Mouse (Mus musculus): Measurements from ENCODE around the gene Cacna2d3. TPM values are rescaled to one million over a fixed set of nuclear protein-coding genes. Genes with fewer than 3 reads are reported as not detected.

The Cacna2d3 gene
- total and polyA plus RNA-seq, 3 experiments, result 0.61 to 0.78 (median 0.70) TPM

DNA sequence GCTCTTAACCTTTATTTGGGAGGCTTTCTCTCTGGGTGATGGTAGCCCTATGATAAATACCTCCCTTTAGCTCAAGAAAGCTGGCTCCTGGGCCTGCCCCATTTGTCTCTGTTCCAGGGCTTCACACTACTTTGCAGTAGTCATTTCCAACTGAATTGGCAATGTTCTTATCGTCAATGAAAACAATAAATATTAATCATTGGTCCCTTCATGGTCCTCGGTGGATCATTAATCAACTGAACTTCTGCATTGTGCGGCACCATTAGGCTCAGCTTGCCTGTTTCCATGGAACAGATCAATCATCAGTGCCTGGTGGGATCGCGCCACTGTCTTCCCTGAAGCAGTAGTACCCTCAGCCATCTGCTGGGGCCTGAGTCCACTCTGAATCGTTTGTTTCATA is 850.7 kb downstream of the Cacna2d3 start:
- intact Hi-C loops (cut with DNase I), result no loop called here

DNA sequence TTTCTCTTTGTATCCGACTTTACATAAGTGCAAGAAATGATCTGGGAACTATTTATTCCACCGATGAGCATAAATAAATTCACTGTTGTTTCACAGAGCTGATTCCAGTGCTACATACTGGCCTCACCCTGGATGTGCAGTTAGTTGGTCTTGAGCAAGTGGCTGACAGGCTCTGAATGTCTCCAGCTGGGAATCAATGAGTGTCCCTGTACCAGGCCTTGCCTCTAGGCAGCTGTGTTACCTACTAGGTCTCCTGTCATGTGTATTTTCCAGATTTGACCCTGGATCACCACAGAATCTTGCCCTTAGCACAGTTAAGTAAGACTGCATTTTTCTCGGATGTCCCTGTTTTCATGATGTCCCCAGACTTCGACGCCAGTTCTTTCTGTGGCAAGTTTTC is 851.3 kb downstream of the Cacna2d3 start:
- H3K27ac ChIP-seq, result no peak overlapping the region
- no peak for DNase-seq
- H3K9ac ChIP-seq (ENCODE audit: low read depth, low read length), result no peak overlapping the region
- no peaks in the 10 kb centered on the region for H3K79me2 ChIP-seq (replicated peaks; ENCODE audit: control insufficient read depth, insufficient read depth, low read length)
- WGBS, result 82% methylated on average over 5 of the region's 5 CpGs
- no peaks in the 10 kb centered on the region for H3K4me1 ChIP-seq (ENCODE audit: control insufficient read depth, insufficient read depth, low read length)
- intact Hi-C loops (cut with DNase I), result no loop called here
- H3K36me3 ChIP-seq (ENCODE audit: control insufficient read depth, insufficient read depth, low read length), result no peaks in the 10 kb centered on the region
- H3K27me3 ChIP-seq (ENCODE audit: control insufficient read depth, insufficient read depth, low read length), result no peaks in the 10 kb centered on the region
- no peak overlapping the region for H3K4me3 ChIP-seq
- TF ChIP-seq EP300 (IDR thresholded peaks at IDR 0.05; ENCODE audit: insufficient read depth, low read depth, low read length) (no peak), CTCF (IDR thresholded peaks at IDR 0.05) (no peak), POLR2A (IDR thresholded peaks at IDR 0.05; ENCODE audit: insufficient read depth, low read depth, low read length) (no peak)

More for the DNA sequence above, 850.7 kb downstream of the Cacna2d3 start:
- 81% methylated on average over 6 of the region's 6 CpGs for WGBS
- Histone ChIP-seq H3K9ac (ENCODE audit: low read depth, low read length) (no peak overlapping the region), H3K27ac (no peak overlapping the region), H3K4me1 (ENCODE audit: control insufficient read depth, insufficient read depth, low read length) (no peaks in the 10 kb centered on the region), H3K27me3 (ENCODE audit: control insufficient read depth, insufficient read depth, low read length) (no peaks in the 10 kb centered on the region), H3K4me3 (no peak overlapping the region), H3K36me3 (ENCODE audit: control insufficient read depth, insufficient read depth, low read length) (no peaks in the 10 kb centered on the region), H3K79me2 (replicated peaks; ENCODE audit: control insufficient read depth, insufficient read depth, low read length) (no peaks in the 10 kb centered on the region)
- TF ChIP-seq EP300 (IDR thresholded peaks at IDR 0.05; ENCODE audit: insufficient read depth, low read depth, low read length) (no peak), POLR2A (IDR thresholded peaks at IDR 0.05; ENCODE audit: insufficient read depth, low read depth, low read length) (no peak), CTCF (IDR thresholded peaks at IDR 0.05) (no peak)
- no peak for DNase-seq

DNA sequence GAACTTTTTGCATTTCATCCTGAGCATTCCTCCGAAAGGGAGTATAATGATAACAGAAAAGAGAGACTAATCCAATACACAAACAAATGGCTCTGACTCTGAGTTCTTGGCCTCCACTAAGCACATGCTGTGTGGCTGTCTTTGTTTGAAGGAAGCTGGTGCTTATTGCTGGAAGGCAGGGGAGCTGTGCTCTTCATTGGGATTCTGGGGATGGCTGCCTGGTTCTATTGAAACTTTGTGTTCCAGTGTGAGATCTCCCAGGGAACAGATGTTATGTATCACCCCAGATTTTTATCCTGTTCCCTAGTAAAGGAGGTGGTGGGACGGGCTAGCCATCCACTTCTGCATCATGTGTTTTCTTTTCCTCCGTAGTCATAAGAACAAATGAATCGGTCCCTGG is 856.7 kb downstream of the Cacna2d3 start:
- Histone ChIP-seq H3K79me2 (replicated peaks; ENCODE audit: control insufficient read depth, insufficient read depth, low read length) (no peaks in the 10 kb centered on the region), H3K27me3 (ENCODE audit: control insufficient read depth, insufficient read depth, low read length) (no peaks in the 10 kb centered on the region), H3K27ac (no peak overlapping the region), H3K4me3 (no peak overlapping the region), H3K36me3 (ENCODE audit: control insufficient read depth, insufficient read depth, low read length) (no peaks in the 10 kb centered on the region), H3K9ac (ENCODE audit: low read depth, low read length) (no peak overlapping the region), H3K4me1 (ENCODE audit: control insufficient read depth, insufficient read depth, low read length) (no peaks in the 10 kb centered on the region)
- TF ChIP-seq POLR2A (IDR thresholded peaks at IDR 0.05; ENCODE audit: insufficient read depth, low read depth, low read length), result no peak
- TF ChIP-seq CTCF (IDR thresholded peaks at IDR 0.05), result no peak
- no peak for TF ChIP-seq EP300 (IDR thresholded peaks at IDR 0.05; ENCODE audit: insufficient read depth, low read depth, low read length)
- no peak for DNase-seq
- WGBS, result 70% methylated on average over 4 of the region's 4 CpGs
- intact Hi-C loops (cut with DNase I), result no loop called here

DNA sequence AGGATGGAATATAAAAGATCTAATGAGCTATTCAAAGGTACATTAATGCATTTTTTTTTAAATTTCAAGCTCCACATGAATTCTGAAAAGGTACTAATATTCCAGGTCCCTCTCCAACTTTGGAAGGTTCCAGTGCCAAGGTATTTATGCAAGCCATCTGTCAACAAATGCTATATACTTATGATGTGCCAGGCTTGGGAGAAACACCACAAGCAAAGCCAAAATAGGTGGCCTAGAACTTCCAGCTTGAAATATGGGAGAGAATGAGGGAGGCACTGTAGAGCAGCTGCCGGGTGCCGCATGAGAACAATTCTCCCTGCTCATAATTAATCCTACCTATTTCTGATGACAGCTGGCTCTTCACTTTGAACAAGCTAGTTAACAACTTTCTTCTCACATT is 860.5 kb downstream of the Cacna2d3 start:
- no peaks in the 10 kb centered on the region for H3K36me3 ChIP-seq (ENCODE audit: control insufficient read depth, insufficient read depth, low read length)
- H3K27ac ChIP-seq, result no peak overlapping the region
- 92% methylated on average over 2 of the region's 2 CpGs for WGBS
- H3K4me1 ChIP-seq (ENCODE audit: control insufficient read depth, insufficient read depth, low read length), result no peaks in the 10 kb centered on the region
- TF ChIP-seq EP300 (IDR thresholded peaks at IDR 0.05; ENCODE audit: insufficient read depth, low read depth, low read length), result no peak
- TF ChIP-seq POLR2A (IDR thresholded peaks at IDR 0.05; ENCODE audit: insufficient read depth, low read depth, low read length), result no peak
- TF ChIP-seq CTCF (IDR thresholded peaks at IDR 0.05), result no peak
- no peaks in the 10 kb centered on the region for H3K27me3 ChIP-seq (ENCODE audit: control insufficient read depth, insufficient read depth, low read length)
- H3K9ac ChIP-seq (ENCODE audit: low read depth, low read length), result no peak overlapping the region
- no peak overlapping the region for H3K4me3 ChIP-seq
- intact Hi-C loops (cut with DNase I), result no loop called here
- H3K79me2 ChIP-seq (replicated peaks; ENCODE audit: control insufficient read depth, insufficient read depth, low read length), result no peaks in the 10 kb centered on the region
- no peak for DNase-seq

Other genes starting within 250 kb of the Cacna2d3 start
- gene Selenok, start 246.4 kb upstream of the Cacna2d3 start, total RNA-seq (2021), result 10 to 100 TPM; 83.7 to 95.6 TPM
- 52.5 and 75.9 TPM in 2 replicates for gene Selenok, start 246.4 kb upstream of the Cacna2d3 start, polyA plus RNA-seq (2012; rRNA removed)